Mouse (Mus musculus): ENCODE data around the gene Fgfrl1. TPM values are rescaled to one million over a fixed set of nuclear protein-coding genes. Genes with fewer than 3 reads are reported as not detected.

The Fgfrl1 gene
- polyA plus RNA-seq, 1 experiment from 2014 or later = 17.4 TPM

- under 1% methylated on average over 40 of the region's 43 CpGs for WGBS
- Histone ChIP-seq H3K4me1 (ENCODE audit: insufficient read depth, low read depth, low read length) (no peaks in the 10 kb centered on the region; the same call in 1 of the 2 replicates), H3K27ac (ENCODE audit: low read length) (0 out of 2 replicates have a peak overlapping the region, but pooled peaks have one; percentile 47), H3K9ac (replicated peaks; ENCODE audit: low read depth) (peak overlapping the region; percentile 53; the same call in 1 of the 2 replicates), H3K36me3 (ENCODE audit: insufficient read depth, low read length) (no peaks in the 10 kb centered on the region), H3K4me2 (replicated peaks; ENCODE audit: low read depth, low read length) (peak overlapping the region; percentile 98), H3K27me3 (replicated peaks; ENCODE audit: insufficient read depth, low read length) (no peaks in the 10 kb centered on the region), H3K9me3 (ENCODE audit: low read length) (no peaks in the 10 kb centered on the region), H3K4me3 (ENCODE audit: low read depth, low read length) (peak overlapping the region; percentile 89)
- TF ChIP-seq CTCF (IDR thresholded peaks at IDR 0.05) (no peak; the same call in 1 of the 2 replicates), EP300 (IDR thresholded peaks at IDR 0.05) (no peak)
- DNase-seq (ENCODE audit: low spot score) (peak; percentile 97), ATAC-seq (peak; percentile 97)
These were observed 1.7 kb downstream of the Fgfrl1 start for GRCm38 (mm10) chr5:108693872-108694288.

- peak; percentile 56 for DNase-seq (ENCODE audit: low spot score)
- Histone ChIP-seq H3K9me3 (ENCODE audit: low read length) (no peaks in the 10 kb centered on the region), H3K27me3 (replicated peaks; ENCODE audit: insufficient read depth, low read length) (no peaks in the 10 kb centered on the region), H3K36me3 (ENCODE audit: insufficient read depth, low read length) (no peaks in the 10 kb centered on the region), H3K4me3 (ENCODE audit: low read depth, low read length) (peak overlapping the region; percentile 89), H3K27ac (ENCODE audit: low read length) (peak overlapping the region; percentile 47; the same call in 1 of the 2 replicates), H3K9ac (replicated peaks; ENCODE audit: low read depth) (peak overlapping the region; percentile 53), H3K4me2 (replicated peaks; ENCODE audit: low read depth, low read length) (peak overlapping the region; percentile 98), H3K4me1 (ENCODE audit: insufficient read depth, low read depth, low read length) (no peaks in the 10 kb centered on the region; the same call in 1 of the 2 replicates)
- TF ChIP-seq CTCF (IDR thresholded peaks at IDR 0.05) (no peak), EP300 (IDR thresholded peaks at IDR 0.05) (no peak)
- WGBS = under 1% methylated on average over 64 of the region's 99 CpGs
- peak; percentile 54 for ATAC-seq
These were observed 2.4 kb downstream of the Fgfrl1 start for GRCm38 (mm10) chr5:108694352-108695261.

GRCm38 (mm10) chr5:108695861-108696260 is 3.7 kb downstream of the Fgfrl1 start:
- Histone ChIP-seq H3K9ac (replicated peaks; ENCODE audit: low read depth) (no peak overlapping the region), H3K4me2 (replicated peaks; ENCODE audit: low read depth, low read length) (no peak overlapping the region), H3K36me3 (ENCODE audit: insufficient read depth, low read length) (no peaks in the 10 kb centered on the region), H3K4me1 (ENCODE audit: insufficient read depth, low read depth, low read length) (peaks cover 6% of the 10 kb centered on the region; the same call in 1 of the 2 replicates), H3K4me3 (ENCODE audit: low read depth, low read length) (no peak overlapping the region), H3K27me3 (replicated peaks; ENCODE audit: insufficient read depth, low read length) (no peaks in the 10 kb centered on the region), H3K9me3 (ENCODE audit: low read length) (no peaks in the 10 kb centered on the region), H3K27ac (ENCODE audit: low read length) (no peak overlapping the region)
- 86% methylated on average over 12 of the region's 12 CpGs for WGBS
- DNase-seq (ENCODE audit: low spot score) = no peak
- TF ChIP-seq CTCF (IDR thresholded peaks at IDR 0.05) (no peak), EP300 (IDR thresholded peaks at IDR 0.05) (no peak)
- no peak for ATAC-seq

- H3K27me3 ChIP-seq (replicated peaks; ENCODE audit: insufficient read depth, low read length) = no peaks in the 10 kb centered on the region
- no peaks in the 10 kb centered on the region for H3K36me3 ChIP-seq (ENCODE audit: insufficient read depth, low read length)
- no peak overlapping the region for H3K4me3 ChIP-seq (ENCODE audit: low read depth, low read length)
- TF ChIP-seq EP300 (IDR thresholded peaks at IDR 0.05) (no peak), CTCF (IDR thresholded peaks at IDR 0.05) (no peak)
- no peak overlapping the region for H3K9ac ChIP-seq (replicated peaks; ENCODE audit: low read depth)
- DNase-seq (ENCODE audit: low spot score) (no peak), ATAC-seq (no peak)
- WGBS = 87% methylated on average over 3 of the region's 3 CpGs
- H3K4me1 ChIP-seq (ENCODE audit: insufficient read depth, low read depth, low read length) = peaks cover 6% of the 10 kb centered on the region; the same call in 1 of the 2 replicates
- H3K27ac ChIP-seq (ENCODE audit: low read length) = no peak overlapping the region
- H3K9me3 ChIP-seq (ENCODE audit: low read length) = no peaks in the 10 kb centered on the region
- H3K4me2 ChIP-seq (replicated peaks; ENCODE audit: low read depth, low read length) = no peak overlapping the region
These were observed 4.4 kb downstream of the Fgfrl1 start for GRCm38 (mm10) chr5:108696542-108696941.

- no peak overlapping the region for H3K4me3 ChIP-seq (ENCODE audit: low read depth, low read length)
- 42% methylated on average over 4 of the region's 4 CpGs for WGBS
- no peak overlapping the region for H3K9ac ChIP-seq (replicated peaks; ENCODE audit: low read depth)
- no peaks in the 10 kb centered on the region for H3K9me3 ChIP-seq (ENCODE audit: low read length)
- TF ChIP-seq EP300 (IDR thresholded peaks at IDR 0.05) (no peak), CTCF (IDR thresholded peaks at IDR 0.05) (no peak)
- ATAC-seq (no peak), DNase-seq (ENCODE audit: low spot score) (no peak)
- no peaks in the 10 kb centered on the region for H3K27me3 ChIP-seq (replicated peaks; ENCODE audit: insufficient read depth, low read length)
- H3K4me2 ChIP-seq (replicated peaks; ENCODE audit: low read depth, low read length) = no peak overlapping the region
- H3K27ac ChIP-seq (ENCODE audit: low read length) = no peak overlapping the region
- H3K36me3 ChIP-seq (ENCODE audit: insufficient read depth, low read length) = no peaks in the 10 kb centered on the region
- peaks cover 6% of the 10 kb centered on the region; the same call in 1 of the 2 replicates for H3K4me1 ChIP-seq (ENCODE audit: insufficient read depth, low read depth, low read length)
These were observed 5.2 kb downstream of the Fgfrl1 start for GRCm38 (mm10) chr5:108697341-108697753.

GRCm38 (mm10) chr5:108700346-108700745 is 8.2 kb downstream of the Fgfrl1 start:
- H3K27me3 ChIP-seq (replicated peaks; ENCODE audit: insufficient read depth, low read length) = no peaks in the 10 kb centered on the region
- H3K9me3 ChIP-seq (ENCODE audit: low read length) = no peaks in the 10 kb centered on the region
- ATAC-seq (no peak), DNase-seq (ENCODE audit: low spot score) (no peak)
- TF ChIP-seq CTCF (IDR thresholded peaks at IDR 0.05) (no peak), EP300 (IDR thresholded peaks at IDR 0.05) (no peak)
- H3K4me1 ChIP-seq (ENCODE audit: insufficient read depth, low read depth, low read length) = peaks cover 6% of the 10 kb centered on the region; the same call in 1 of the 2 replicates
- no peak overlapping the region for H3K9ac ChIP-seq (replicated peaks; ENCODE audit: low read depth)
- peaks cover 4% of the 10 kb centered on the region for H3K36me3 ChIP-seq (ENCODE audit: insufficient read depth, low read length)
- no peak overlapping the region for H3K4me3 ChIP-seq (ENCODE audit: low read depth, low read length)
- no peak overlapping the region for H3K27ac ChIP-seq (ENCODE audit: low read length)
- WGBS = 22% methylated on average over 3 of the region's 3 CpGs
- no peak overlapping the region for H3K4me2 ChIP-seq (replicated peaks; ENCODE audit: low read depth, low read length)

Data from lung, postnatal 0 days (tissue).